Mouse (Mus musculus) spleen, adult 18-20 months (tissue): Measurements from ENCODE around the gene Olfr1471.
"Not testable (repeated sequence)": the region's sequence is repeated elsewhere in the genome, so short reads cannot be mapped to it uniquely, and the experiment has no call there.

ENCODE experiments used
- DNase-seq, 2 experiments: peaks; one replicate each; pipeline ENCODE4 v3.0.0; 2022; ENCODE audit warnings: mixed read lengths in 2 of 2

The Olfr1471 gene

DNA sequence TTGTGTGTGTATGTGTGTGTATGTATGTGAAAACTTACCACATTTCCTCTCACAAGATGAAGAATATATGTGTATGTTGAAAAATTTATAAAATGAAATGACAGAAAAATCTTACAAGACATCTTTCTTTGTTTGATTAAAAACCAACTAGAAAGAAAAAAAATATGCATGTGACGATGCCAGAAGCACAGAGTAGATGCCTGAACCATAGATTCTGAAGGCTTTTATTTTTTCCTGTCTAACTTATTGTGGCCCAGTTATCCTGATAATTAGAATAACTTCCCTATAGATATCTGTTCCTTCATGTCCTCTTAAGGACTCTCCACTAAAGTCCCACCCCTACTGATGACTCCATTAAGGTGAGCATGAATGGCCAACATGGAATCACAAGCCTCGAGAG is at the start of gene Olfr1471:
TSS of gene Olfr1471 (plus strand) at position 301 of the 400 bp plus-strand sequence.
- DNase-seq = not testable (repeated sequence)

DNA sequence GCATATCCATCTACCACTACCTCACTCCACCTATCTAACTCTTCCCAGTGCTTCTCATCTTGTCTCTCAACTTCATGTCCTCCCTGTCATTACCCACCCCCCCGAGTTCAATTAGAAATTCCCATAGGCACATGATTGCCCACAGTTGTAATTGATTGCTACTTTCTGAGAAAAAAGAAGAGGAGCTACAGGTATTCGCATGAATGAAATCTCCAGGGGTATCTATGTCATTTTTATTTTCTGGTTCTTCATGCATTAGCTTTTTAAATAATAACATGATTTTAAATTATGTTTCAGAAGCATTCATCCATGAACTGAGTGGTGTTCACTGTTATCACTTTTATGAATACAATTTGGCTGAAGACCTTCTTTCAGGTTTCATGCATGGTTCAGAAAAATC is 35.7 kb upstream of the Olfr1471 start, which contains the start of gene Olfr1469:
TSS of gene Olfr1469 (plus strand) at position 301 of the 400 bp plus-strand sequence.
- DNase-seq = no peak

DNA sequence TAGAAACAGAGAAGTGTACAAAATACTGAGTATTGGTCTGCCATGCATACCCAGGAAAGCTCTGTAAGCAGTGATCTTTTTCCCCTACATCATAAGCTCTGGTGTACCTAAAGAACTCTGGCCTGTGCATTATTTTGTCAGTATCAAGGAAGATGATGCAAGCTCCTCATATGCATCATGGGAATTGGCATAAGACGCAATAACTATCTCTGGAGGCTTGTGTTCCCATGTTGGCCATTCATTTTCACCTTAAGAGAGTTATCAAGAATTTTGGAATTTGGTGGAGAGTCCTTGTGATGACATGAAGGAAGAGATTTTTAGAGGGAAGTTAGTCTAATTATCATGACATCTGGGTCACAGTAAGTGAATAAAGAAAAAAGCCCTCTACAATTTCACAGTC is 12.8 kb downstream of the Olfr1471 start, which contains the start of gene Olfr1472:
TSS of gene Olfr1472 (minus strand) at position 101 of the 400 bp plus-strand sequence.
- DNase-seq = no peak

DNA sequence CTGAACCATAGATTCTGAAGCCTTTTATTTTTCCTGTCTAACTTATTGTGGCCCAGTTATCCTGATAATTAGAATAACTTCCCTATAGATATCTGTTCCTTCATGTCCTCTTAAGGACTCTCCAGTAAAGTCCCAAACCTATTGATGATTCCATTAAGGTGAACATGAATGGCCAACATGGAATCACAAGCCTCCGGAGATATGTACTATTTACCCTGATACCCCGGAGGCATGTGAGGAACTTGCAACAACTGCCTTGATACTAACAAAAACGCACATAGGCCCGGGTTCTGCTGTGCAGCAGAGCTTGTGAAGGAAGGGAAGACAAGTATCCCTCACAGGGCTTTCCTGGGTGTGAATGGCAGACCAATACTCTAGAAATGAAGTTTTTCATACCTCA is 26.1 kb downstream of the Olfr1471 start, which contains the start of gene Olfr1474:
TSS of gene Olfr1474 (plus strand) at position 301 of the 400 bp plus-strand sequence.
- not testable (repeated sequence) for DNase-seq

DNA sequence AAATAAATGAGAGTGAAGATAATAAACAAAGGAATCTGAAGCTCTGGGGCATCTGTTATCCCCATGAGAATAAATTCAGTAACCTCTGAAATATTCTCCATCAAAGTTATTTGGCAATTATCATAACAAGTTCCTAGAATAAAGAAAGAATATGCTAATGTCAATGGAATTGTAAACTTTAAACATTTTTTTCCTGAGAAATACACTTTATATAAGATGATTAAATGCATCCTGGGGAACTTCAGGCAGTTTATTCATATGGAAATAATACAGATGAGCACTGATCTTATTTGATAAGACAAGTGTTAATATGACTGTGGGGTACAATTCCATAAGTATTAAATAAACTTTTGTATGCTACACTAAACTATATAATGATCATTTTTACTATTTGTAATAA is 36.9 kb downstream of the Olfr1471 start, which contains the start of gene Olfr1475:
TSS of gene Olfr1475 (minus strand) at position 101 of the 400 bp plus-strand sequence.
- no peak for DNase-seq

DNA sequence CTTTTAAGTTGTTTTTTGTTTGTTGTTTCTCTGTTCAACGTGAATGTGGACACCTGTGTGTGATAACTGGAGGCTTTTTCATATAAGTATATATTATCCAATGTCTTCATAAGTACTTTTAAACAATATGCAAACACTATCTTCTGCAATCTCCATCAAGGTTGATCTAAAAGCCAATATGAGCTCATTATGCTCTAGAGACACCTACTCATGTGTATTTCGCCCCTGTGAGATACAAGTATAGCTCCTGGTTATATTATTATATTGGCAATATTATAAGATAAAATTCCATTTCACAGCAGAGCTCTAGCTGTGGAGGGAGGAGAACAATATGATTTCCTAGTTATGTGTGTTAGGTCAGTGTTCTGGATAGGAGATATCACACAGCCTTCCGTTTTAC is 57.0 kb downstream of the Olfr1471 start, which contains the start of gene Olfr1477:
TSS of gene Olfr1477 (plus strand) at position 301 of the 400 bp plus-strand sequence.
- DNase-seq = no peak
